Mouse (Mus musculus) C2C12 (cell line): ENCODE measurements around the gene Cst12.

Experiments
- CTCF ChIP-seq: IDR thresholded peaks from one replicate; pipeline ENCODE4 v1.5.1; 2011; ENCODE audit not compliant: control insufficient read depth, insufficient read depth, insufficient read length
- MAX ChIP-seq: IDR thresholded peaks from one replicate; pipeline ENCODE4 v1.6.1; 2011; ENCODE audit warnings: mild to moderate bottlenecking, control low read depth
- USF1 ChIP-seq: IDR thresholded peaks from one replicate; pipeline ENCODE4 v1.6.1; 2011; ENCODE audit warnings: low read depth, mild to moderate bottlenecking, control low read depth, moderate library complexity

- no peak for TF ChIP-seq USF1
- no peak for TF ChIP-seq CTCF
- TF ChIP-seq MAX: no peak
Observed at GRCm38 (mm10) chr2:148751893-148752813, 37.0 kb upstream of the Cst12 start.
